Mouse (Mus musculus) ovary, adult 18-20 months (tissue): Measurements from ENCODE around the gene Ddb1.

Source experiments
- DNase-seq: peaks from one replicate; pipeline ENCODE4 v3.0.0; 2022; ENCODE audit warnings: low spot score, mixed read lengths

Ddb1 gene

GRCm38 (mm10) chr19:10661919-10662318, 56.8 kb downstream of the Ddb1 start:
- no peak for DNase-seq

- DNase-seq = no peak
Measured at GRCm38 (mm10) chr19:10662665-10663064, 57.5 kb downstream of the Ddb1 start.

- DNase-seq = no peak
Measured at GRCm38 (mm10) chr19:10665093-10665492, 60.0 kb downstream of the Ddb1 start.

DNA sequence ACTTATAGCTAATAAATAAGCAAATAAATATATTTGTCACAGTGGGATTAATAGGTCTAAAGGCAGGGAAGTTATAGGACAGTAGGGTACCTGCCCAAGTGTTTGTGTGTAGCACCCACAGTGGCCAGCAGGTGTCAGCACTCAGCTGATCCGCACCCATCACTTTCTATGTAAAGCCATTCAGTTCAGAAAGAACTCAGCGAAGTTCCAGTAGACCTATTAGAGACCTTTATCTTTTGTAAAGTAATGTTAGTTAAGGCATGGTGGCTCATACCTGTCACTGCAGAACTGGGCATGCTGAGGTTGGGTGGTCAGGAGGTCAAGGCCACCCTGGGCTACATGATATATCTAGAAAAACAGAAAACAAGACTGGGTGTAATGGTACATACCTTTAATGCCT, 60.4 kb downstream of the Ddb1 start:
- no peak for DNase-seq

DNA sequence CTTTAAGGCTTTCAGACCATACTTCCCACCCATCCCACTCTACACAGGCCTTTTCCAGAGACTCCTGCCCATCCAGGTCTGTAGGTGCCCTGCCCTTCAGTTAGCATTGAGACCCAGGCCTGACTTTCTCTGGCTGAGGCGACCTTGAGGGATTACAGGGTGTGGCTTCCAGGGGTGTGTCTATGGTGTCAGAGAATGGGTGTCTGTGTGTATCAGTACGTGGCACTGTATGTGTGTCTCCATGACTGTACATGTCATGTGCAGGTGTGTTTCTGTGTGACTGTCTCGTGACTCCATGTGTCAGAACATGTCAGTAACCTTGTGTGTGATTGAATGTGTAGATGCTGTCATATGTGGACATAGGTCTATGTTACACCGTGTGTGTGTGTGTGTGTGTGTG, 66.2 kb downstream of the Ddb1 start:
- no peak for DNase-seq

DNA sequence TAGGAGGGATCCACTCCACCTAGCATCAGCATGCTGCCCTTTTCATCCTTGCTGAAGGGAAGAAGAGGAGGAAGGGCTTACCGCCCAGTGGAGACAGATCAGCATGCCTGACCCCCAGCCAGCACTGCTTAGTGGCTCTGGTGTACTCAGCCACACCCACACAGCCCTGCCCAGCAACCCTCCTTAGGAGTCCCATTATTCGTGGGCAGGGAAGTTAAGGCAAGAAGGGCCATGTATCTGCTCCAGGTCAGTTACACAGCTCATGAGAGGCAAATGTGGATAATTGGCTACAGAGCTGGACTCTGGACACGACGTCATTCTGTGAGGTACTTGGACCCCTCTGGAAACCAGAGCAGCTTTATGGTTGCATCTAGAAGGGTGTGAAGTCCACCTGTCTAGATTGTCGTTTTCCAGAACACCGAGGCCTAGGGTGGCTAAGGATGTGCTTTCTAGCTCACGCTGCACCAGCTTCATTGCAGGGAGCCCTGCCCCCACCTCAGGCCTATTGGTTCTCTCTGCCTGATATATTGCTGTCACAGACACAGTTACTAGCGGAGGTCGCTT, 66.8 kb downstream of the Ddb1 start:
- DNase-seq = no peak

DNA sequence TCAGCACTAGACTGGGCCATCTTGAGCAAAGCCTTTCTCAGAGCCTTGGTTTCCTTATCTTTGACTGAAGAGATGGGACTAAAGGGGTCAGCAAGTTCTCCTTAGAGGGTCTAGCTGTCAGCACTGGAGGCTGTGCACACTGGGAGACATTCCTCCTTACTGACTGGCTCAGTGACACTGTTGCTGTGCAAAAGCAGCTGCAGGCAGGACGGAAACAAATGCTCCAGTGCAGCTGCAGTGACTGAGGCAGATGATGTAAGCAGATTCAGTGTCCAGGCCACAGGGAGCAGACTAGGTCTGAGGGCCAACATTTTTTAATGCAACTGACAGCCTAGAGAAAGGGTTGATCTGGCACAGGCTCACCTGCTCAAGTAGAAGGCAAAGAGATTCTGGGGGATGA, 68.1 kb downstream of the Ddb1 start:
- no peak for DNase-seq

- no peak for DNase-seq
Measured at GRCm38 (mm10) chr19:10676656-10677055, 71.5 kb downstream of the Ddb1 start.

GRCm38 (mm10) chr19:10677915-10678771, 73.0 kb downstream of the Ddb1 start, which contains the start of gene Pga5:
Pga5 (minus strand) TSS chr19:10678071.
- DNase-seq = peak; percentile 52

GRCm38 (mm10) chr19:10678772-10679067, 73.6 kb downstream of the Ddb1 start:
- no peak for DNase-seq
